Mouse (Mus musculus): ENCODE results near the gene Dach1.

The Dach1 gene

DNA sequence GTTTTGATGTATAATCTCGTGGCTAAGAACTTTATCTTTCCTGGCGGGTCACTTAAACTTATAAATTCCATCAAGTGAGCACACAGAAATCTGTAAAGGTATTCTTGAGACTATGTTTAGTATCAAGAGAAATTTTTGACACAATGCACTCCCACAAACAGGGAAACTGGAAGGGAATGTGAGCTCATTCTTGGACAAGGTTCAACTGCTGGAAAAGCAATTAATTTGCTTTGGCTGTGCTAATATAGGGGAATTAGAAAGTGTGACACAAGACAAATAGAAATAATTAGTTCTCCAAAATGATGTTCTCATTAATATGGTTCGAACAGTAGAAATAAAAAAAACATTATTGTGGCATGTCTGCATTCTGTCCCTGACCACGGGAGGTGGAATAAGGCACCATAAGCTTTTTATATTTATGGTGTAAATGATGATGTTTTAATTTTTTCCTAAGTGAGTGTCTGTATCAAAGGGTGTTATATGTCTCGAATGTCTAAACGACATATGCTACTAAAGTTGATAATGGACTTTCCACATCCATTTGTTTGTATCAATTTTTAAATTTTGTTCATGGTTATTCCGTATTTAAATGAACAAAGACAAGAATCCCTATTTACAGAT is 354.9 kb downstream of the Dach1 start:
- no peak for DNase-seq

DNA sequence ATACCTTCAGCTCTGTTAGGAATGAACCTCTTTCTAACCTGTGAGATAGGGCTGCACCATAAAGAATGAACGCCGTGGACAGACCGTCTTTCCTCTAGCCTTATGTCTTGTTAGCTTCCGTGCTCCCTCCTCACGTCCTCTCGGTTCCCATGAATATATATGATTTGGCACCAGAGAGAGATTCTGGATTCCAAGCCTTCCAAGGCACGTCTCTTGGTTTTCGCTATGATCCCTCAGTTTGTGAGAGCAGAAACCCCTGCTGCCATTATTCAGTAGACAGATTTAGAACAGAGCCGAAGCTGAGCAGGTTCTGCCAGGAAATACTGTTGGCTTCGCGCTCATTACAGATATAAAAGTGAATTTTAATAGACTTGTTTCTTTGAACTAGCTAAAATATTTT is 356.0 kb downstream of the Dach1 start:
- DNase-seq = no peak

DNA sequence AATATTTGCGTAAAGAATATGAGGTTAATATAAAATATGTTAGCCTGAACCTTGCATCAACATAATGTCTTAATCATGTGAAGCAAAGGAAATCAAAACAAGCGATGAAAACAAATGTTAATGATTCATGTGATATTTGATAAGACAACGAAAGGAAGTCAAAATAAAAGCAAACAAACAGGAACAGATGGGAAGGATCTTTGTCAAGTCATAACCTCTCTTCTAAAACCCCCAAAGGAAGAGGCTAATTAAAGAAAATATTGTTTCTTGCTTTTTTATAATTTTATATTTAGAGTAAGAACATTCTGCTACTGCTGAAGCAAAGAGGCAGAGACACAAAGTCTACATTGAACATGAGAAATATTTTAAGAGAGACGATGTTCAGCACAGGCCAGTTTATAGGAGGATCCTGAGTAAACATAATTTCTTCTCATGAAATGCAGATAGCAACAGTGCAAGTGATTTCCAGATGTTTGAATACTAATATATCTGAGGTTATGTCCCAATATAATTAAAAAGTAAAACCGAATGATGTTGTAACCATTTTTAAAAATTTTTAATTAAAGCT is 374.1 kb downstream of the Dach1 start:
- no peak for DNase-seq

DNA sequence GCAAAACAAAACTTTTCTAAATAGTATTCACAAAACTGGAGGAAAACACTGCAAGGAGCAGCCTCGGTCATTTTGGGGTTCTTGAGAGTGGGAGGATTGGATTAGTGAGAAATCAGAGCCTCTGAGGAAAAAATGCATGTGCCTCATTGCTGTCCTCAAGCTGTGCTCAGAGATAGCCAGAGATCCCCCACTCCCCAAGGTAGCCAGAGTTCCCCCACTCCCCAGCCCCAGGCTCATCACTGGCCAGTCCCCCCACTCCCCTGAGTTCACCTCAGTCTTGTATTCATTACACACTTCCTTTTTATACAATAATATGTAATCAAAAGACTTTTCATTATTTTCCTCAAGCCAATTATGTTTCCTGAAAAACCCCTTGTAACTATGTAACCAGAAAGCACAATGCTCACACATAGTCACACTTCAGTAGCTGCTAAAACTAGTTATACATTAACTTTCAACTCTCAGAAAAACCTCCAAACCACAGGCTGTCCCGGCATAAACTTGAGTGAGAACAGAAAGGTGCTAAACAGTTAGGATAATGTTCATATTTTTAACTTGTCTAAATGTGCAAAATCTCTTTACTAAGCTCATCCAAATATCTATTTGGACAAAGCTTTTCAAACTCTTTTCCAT is 395.3 kb downstream of the Dach1 start:
- no peak for DNase-seq

DNA sequence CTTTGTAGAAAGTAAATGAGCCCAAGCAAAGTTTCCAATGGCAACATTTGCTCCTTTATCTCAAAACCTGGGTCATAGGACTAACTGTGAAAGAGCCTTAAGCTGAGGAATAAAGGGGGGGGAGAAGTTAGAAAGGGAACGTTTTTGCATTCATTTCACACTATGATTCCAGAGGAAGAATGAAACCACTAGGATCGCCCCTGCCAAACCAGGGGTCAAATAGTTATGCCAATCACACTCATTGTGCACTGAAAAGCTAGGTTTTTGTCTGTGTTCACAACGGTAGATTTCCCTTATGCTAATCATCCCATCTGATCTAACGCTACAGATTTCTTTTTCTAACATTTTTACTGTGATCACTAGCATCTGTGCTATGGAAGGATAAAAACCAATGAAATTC is 415.2 kb downstream of the Dach1 start:
- DNase-seq = no peak

DNA sequence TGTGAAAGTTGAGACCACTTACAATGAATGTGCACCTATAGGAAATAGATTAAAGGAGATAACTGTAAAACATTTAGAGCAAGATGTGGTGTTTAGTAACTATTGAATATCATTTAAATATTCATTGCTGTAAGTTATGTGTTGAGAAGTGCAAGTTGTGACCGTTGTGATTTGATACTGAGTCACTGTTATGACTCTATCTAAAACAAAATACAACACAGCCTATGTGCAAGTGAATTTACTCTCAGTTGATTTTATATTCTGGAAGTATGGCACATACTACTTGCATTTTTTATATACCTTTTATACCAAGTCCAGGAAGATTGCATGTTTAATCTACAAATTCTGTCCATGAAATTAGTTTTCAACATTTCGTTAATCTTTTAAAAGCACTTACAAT is 415.6 kb downstream of the Dach1 start:
- no peak for DNase-seq

DNA sequence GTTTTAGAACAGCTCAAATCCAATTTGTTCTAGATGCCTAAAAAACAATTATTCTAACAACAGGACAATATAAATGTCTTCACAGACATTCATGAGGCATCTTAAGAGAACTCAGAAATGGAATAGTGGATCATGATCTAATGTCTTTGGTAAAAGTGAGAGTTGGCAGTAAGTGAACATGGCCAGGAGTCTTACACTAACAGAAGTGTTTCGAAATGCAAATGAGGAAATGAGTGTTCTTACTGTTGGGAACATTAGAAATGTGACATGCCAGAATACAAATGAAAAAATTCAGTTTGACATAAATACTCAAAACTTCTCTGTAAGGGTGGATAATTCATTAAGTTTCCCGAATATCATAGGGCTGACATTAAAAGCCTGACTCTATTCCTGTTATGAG is 426.3 kb downstream of the Dach1 start:
- no peak for DNase-seq

DNA sequence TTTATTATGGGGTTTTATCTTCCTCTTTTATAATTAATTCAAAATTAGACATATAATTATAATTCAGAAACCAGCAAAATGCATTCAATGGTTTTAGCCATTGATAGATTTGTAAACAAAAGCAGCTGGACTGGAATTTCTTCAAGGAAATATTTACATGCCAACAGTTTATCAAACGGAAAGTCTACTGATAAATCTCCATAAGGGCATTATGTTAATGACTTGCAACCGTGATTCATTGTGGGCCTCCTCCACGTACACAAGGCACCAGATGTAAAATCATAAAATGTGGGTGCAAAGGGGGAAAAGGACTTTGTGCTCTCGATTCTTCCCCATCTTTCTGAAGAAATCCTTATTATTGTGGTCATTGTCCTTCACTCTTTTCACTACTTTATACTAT is 426.8 kb downstream of the Dach1 start:
- DNase-seq = no peak
